8 mouse cellular contexts compared by ENCODE assay signal in genomic region chr5:28464361-28465098, GRCm38 (mm10). TPM values are rescaled to one million over a fixed set of nuclear protein-coding genes. Genes with fewer than 3 reads are reported as not detected.
DNase-seq lines count a peak whose midpoint lies in the region; ATAC-seq and TF ChIP-seq lines count a peak whose summit lies in the region.

No protein-coding gene starts in this region.

- no peaks in the 10 kb centered on the region for H3K36me3 ChIP-seq in heart, postnatal 0 days (replicated peaks; ENCODE audit: control insufficient read depth, insufficient read depth, low read length)
- no peaks in the 10 kb centered on the region for H3K36me3 ChIP-seq in neural tube, embryonic 13.5 days

- no peak overlapping the region for H3K9ac ChIP-seq in heart, postnatal 0 days (replicated peaks; ENCODE audit: low read depth, low read length)
- peak overlapping the region; percentile 68 for H3K9ac ChIP-seq in neural tube, embryonic 13.5 days

- peak overlapping the region; percentile 44 for H3K4me3 ChIP-seq in heart, postnatal 0 days (ENCODE audit: low read depth, low read length)
- peak overlapping the region; percentile 51 for H3K4me3 ChIP-seq in neural tube, embryonic 13.5 days

- no peaks in the 10 kb centered on the region for H3K9me3 ChIP-seq in heart, postnatal 0 days (replicated peaks; ENCODE audit: control insufficient read depth, low read length)
- H3K9me3 ChIP-seq in neural tube, embryonic 13.5 days = no peaks in the 10 kb centered on the region

- H3K4me2 ChIP-seq in heart, postnatal 0 days (ENCODE audit: low read depth, low read length) = peak overlapping the region; percentile 63
- H3K4me2 ChIP-seq in neural tube, embryonic 13.5 days = peak overlapping the region; percentile 82

- no peaks in the 10 kb centered on the region for H3K4me1 ChIP-seq in heart, postnatal 0 days (ENCODE audit: control insufficient read depth, insufficient read depth)
- H3K4me1 ChIP-seq in neural tube, embryonic 13.5 days (replicated peaks) = peaks cover 58% of the 10 kb centered on the region

- peak; percentile 36; the same call in 1 of the 2 replicates for ATAC-seq in heart, postnatal 0 days (ENCODE audit: insufficient read depth, low read depth)
- ATAC-seq in neural tube, embryonic 13.5 days (ENCODE audit: low read depth) = peak; percentile 47

- no peak for TF ChIP-seq POLR2A in brain, embryonic 14.5 days (IDR thresholded peaks at IDR 0.05; ENCODE audit: borderline replicate concordance, extremely low read depth, insufficient read depth, insufficient read length, poor library complexity, severe bottlenecking)

- no peak for TF ChIP-seq CTCF in brain, embryonic 14.5 days (IDR thresholded peaks at IDR 0.05; ENCODE audit: borderline replicate concordance, extremely low read depth, insufficient read depth, insufficient read length)
- no peak for TF ChIP-seq CTCF in heart, postnatal 0 days (IDR thresholded peaks at IDR 0.05; ENCODE audit: low read depth)

- no peak for TF ChIP-seq EP300 in heart, postnatal 0 days (IDR thresholded peaks at IDR 0.05; ENCODE audit: low read depth)

- no peak overlapping the region for H3K27ac ChIP-seq in heart, postnatal 0 days (ENCODE audit: low read depth)
- H3K27ac ChIP-seq in neural tube, embryonic 13.5 days (replicated peaks) = 0 out of 2 replicates have a peak overlapping the region, but pooled peaks have one; percentile 33

- WGBS in heart, postnatal 0 days = under 1% methylated on average over 68 of the region's 76 CpGs
- WGBS in neural tube, embryonic 13.5 days = under 1% methylated on average over 76 of the region's 76 CpGs

- H3K27me3 ChIP-seq in heart, postnatal 0 days (ENCODE audit: control insufficient read depth, insufficient read depth, low read length) = peaks cover 100% of the 10 kb centered on the region
- H3K27me3 ChIP-seq in neural tube, embryonic 13.5 days = peaks cover 100% of the 10 kb centered on the region

- peak; percentile 20 to 21 for DNase-seq in layer of hippocampus, postnatal 36 days
- DNase-seq in layer of hippocampus, adult 9-10 months (ENCODE audit: low spot score) = no peak
- DNase-seq in brain, embryonic 14.5 days (ENCODE audit: low read depth) = peak; percentile 43
- no peak for DNase-seq in heart, postnatal 0 days (ENCODE audit: low spot score)
- peak; percentile 25 to 50 for DNase-seq in left cerebral cortex, postnatal 36 days (ENCODE audit: low spot score in 2 of 2)
- DNase-seq in spleen, adult 18-20 months = no peak
- no peak for DNase-seq in ovary, postnatal 36 days (ENCODE audit: low spot score)

- intact Hi-C loops in left cerebral cortex, postnatal 36 days (cut with DNase I) = loop anchor here (5.0 kb wide), 1 partner anchor 733 kb away; the partner anchor contains the start of gene Rnf32

RNA-seq across cellular contexts. Expression of gene Shh, which starts 2.5 kb away (rescaled TPM):
- total RNA-seq in layer of hippocampus, postnatal 36 days (2021) = 1 to 10 TPM; 1.1 to 1.7 TPM
- 6.0 and 6.6 TPM in 2 replicates for polyA plus RNA-seq in brain, embryonic 14.5 days (2012; rRNA removed)
- total RNA-seq in heart, postnatal 0 days (2014; rRNA removed; ENCODE audit: low replicate concordance) = 0.38 TPM in 1 of 2 replicates, not detected in the other
- polyA plus RNA-seq in heart, postnatal 0 days (2015; fragmentation: Nextera tagmentation; extraction: Ambion mirVana) = not detected in 2 replicates
- total RNA-seq in left cerebral cortex, postnatal 36 days (2021) = 1 to 10 TPM; 2.7 to 3.5 TPM
- 1.9 and 2.0 TPM in 2 replicates for polyA plus RNA-seq in neural tube, embryonic 13.5 days (2015; fragmentation: Nextera tagmentation; extraction: Ambion mirVana)

Comparison
In these comparisons a context has a peak if more than half of its experiments do, and no peak if none do; other contexts are left out.
1. DNase-seq: peak in layer of hippocampus, postnatal 36 days (2 of 2), brain, embryonic 14.5 days (single experiment) and left cerebral cortex, postnatal 36 days (2 of 2); none in layer of hippocampus, adult 9-10 months (single experiment), heart, postnatal 0 days (single experiment), spleen, adult 18-20 months (0 of 2) and ovary, postnatal 36 days (single experiment).